Mouse (Mus musculus) B cell, adult (primary cell): ENCODE data around the gene Olfr231. TPM values are rescaled to one million over a fixed set of nuclear protein-coding genes. Genes with fewer than 3 reads are reported as not detected.

Source experiments
- total RNA-seq: library from RNA; stranded (reverse); gene quantifications from 4 replicates; pipeline ENCODE4 v1.2.4, GENCODE M21; 2023; ENCODE audit not compliant: inconsistent age

Gene Olfr231
- not detected in 4 replicates for total RNA-seq

GRCm38 (mm10) chr1:174121062-174121461 lies at the start of gene Olfr231:
Gene Olfr231 (minus strand): TSS chr1:174121162.

GRCm38 (mm10) chr1:174155333-174155732 lies 34.4 kb upstream of the Olfr231 start, which contains the start of gene Olfr420:
Gene Olfr420 (plus strand): TSS chr1:174155633.

GRCm38 (mm10) chr1:174131217-174131616 lies 10.3 kb upstream of the Olfr231 start, which contains the start of gene Olfr424:
Gene Olfr424 (plus strand): TSS chr1:174131517.

GRCm38 (mm10) chr1:174096591-174096990 lies 24.4 kb downstream of the Olfr231 start, which contains the start of gene Olfr427:
Gene Olfr427 (plus strand): TSS chr1:174096891.

GRCm38 (mm10) chr1:174084031-174084430 lies 36.9 kb downstream of the Olfr231 start, which contains the start of gene Olfr429:
Gene Olfr429 (plus strand): TSS chr1:174084331.

GRCm38 (mm10) chr1:174066305-174066704 lies 54.7 kb downstream of the Olfr231 start, which contains the start of gene Olfr430:
Gene Olfr430 (plus strand): TSS chr1:174066605.

Other genes starting within 250 kb of the Olfr231 start
- gene Ifi211, start 208.1 kb downstream of the Olfr231 start, total RNA-seq: 0.51 to 0.99 TPM in 2 of 4 replicates, not detected in the others
- 501 to 587 TPM (median 554 TPM) in 4 replicates for gene Mndal, start 178.7 kb downstream of the Olfr231 start, total RNA-seq
- gene Ifi203, start 178.5 kb downstream of the Olfr231 start, total RNA-seq: 256 to 308 TPM (median 264 TPM) in 4 replicates
- gene Ifi202b, start 138.4 kb downstream of the Olfr231 start, total RNA-seq: not detected in 4 replicates
- gene Ifi205, start 89.4 kb downstream of the Olfr231 start, total RNA-seq: 5.7 to 11.8 TPM (median 6.6 TPM) in 4 replicates
- gene Olfr433, start 80.5 kb downstream of the Olfr231 start, total RNA-seq: 0.18 to 0.35 TPM (median 0.28 TPM) in 4 replicates
- gene Olfr432, start 72.0 kb downstream of the Olfr231 start, total RNA-seq: not detected in 4 replicates
- not detected in 4 replicates for gene Olfr430, start 54.6 kb downstream of the Olfr231 start, total RNA-seq
- gene Olfr429, start 36.8 kb downstream of the Olfr231 start, total RNA-seq: not detected in 4 replicates
- not detected in 4 replicates for gene Olfr427, start 24.3 kb downstream of the Olfr231 start, total RNA-seq
- not detected in 4 replicates for gene Olfr424, start 10.4 kb upstream of the Olfr231 start, total RNA-seq
- not detected in 4 replicates for gene Olfr420, start 34.5 kb upstream of the Olfr231 start, total RNA-seq
- gene Spta1, start 51.6 kb upstream of the Olfr231 start, total RNA-seq: 0.16 TPM in 1 of 4 replicates, not detected in the others
- not detected in 4 replicates for gene Olfr419, start 130.9 kb upstream of the Olfr231 start, total RNA-seq
- gene Mptx1, start 209.4 kb upstream of the Olfr231 start, total RNA-seq: not detected in 4 replicates
- not detected in 4 replicates for gene Olfr417, start 244.0 kb upstream of the Olfr231 start, total RNA-seq